Mouse (Mus musculus): Measurements from ENCODE around the gene Hoxa1. TPM values are rescaled to one million over a fixed set of nuclear protein-coding genes. Genes with fewer than 3 reads are reported as not detected.

Hoxa1 gene
- total and polyA plus RNA-seq, 3 experiments: 1.9 to 3.7 (median 3.2) TPM

GRCm38 (mm10) chr6:52207684-52207976, 49.5 kb upstream of the Hoxa1 start:
- TF ChIP-seq ZNF384 (IDR thresholded peaks at IDR 0.05; ENCODE audit: low read depth, low read length): no peak
- TF ChIP-seq SMC3 (IDR thresholded peaks at IDR 0.05; ENCODE audit: low read depth, low read length): no peak
- no peak for TF ChIP-seq MAX (IDR thresholded peaks at IDR 0.05; ENCODE audit: low read length)
- TF ChIP-seq SIN3A (IDR thresholded peaks at IDR 0.05; ENCODE audit: low read length): no peak
- TF ChIP-seq EP300 (IDR thresholded peaks at IDR 0.05; ENCODE audit: low read length): no peak
- TF ChIP-seq BHLHE40 (IDR thresholded peaks at IDR 0.05; ENCODE audit: low read depth, low read length): no peak
- no peak for TF ChIP-seq POLR2AphosphoS2 (IDR thresholded peaks at IDR 0.05; ENCODE audit: low read depth, low read length)
- no peak for TF ChIP-seq ZKSCAN1 (IDR thresholded peaks at IDR 0.05; ENCODE audit: borderline replicate concordance, low read depth, low read length)
- TF ChIP-seq CHD1 (IDR thresholded peaks at IDR 0.05; ENCODE audit: low read depth, low read length): no peak
- no peak for TF ChIP-seq MEF2A (IDR thresholded peaks at IDR 0.05; ENCODE audit: borderline replicate concordance, low read depth, low read length)
- TF ChIP-seq HCFC1 (IDR thresholded peaks at IDR 0.05; ENCODE audit: low read depth, low read length): no peak
- no peak for TF ChIP-seq GABPA (IDR thresholded peaks at IDR 0.05; ENCODE audit: insufficient replicate concordance, low read depth, low read length)
- no peak for TF ChIP-seq MAFK (IDR thresholded peaks at IDR 0.05; ENCODE audit: insufficient replicate concordance, low read length)
- no peak for TF ChIP-seq USF1 (IDR thresholded peaks at IDR 0.05; ENCODE audit: low read depth, low read length)
- no peak for TF ChIP-seq NRF1 (IDR thresholded peaks at IDR 0.05; ENCODE audit: low read depth, low read length)
- TF ChIP-seq POLR2A (IDR thresholded peaks at IDR 0.05; ENCODE audit: low read depth, low read length): no peak
- Histone ChIP-seq H3K4me3 (replicated peaks in 1 of 3; ENCODE audit: low read depth in 2 of 3, low read length in 2 of 3, poor library complexity in 1 of 3) (no peak overlapping the region), H3K4me1 (ENCODE audit: control insufficient read depth in 1 of 2, insufficient read depth in 2 of 2) (peaks cover 2 to 15% of the 10 kb centered on the region in 2 experiments; a peak in 2 of 4 replicates), H3K9me3 (replicated peaks; ENCODE audit: low read length) (peaks cover 54% of the 10 kb centered on the region), H3K27me3 (replicated peaks) (peaks cover 2% of the 10 kb centered on the region), H3K9ac (ENCODE audit: insufficient read depth, low read depth) (no peak overlapping the region), H3K36me3 (replicated peaks in 1 of 2; ENCODE audit: control insufficient read depth in 1 of 2, insufficient read depth in 1 of 2, low read length in 1 of 2) (peaks cover 23 to 48% of the 10 kb centered on the region in 2 experiments), H3K79me2 (replicated peaks; ENCODE audit: control insufficient read depth, extremely low read depth, insufficient read depth, poor library complexity, severe bottlenecking) (no peaks in the 10 kb centered on the region), H3K27ac (ENCODE audit: insufficient read depth, low read depth) (no peak overlapping the region), H3K4me2 (ENCODE audit: insufficient read depth, low read depth, poor library complexity, severe bottlenecking) (no peak overlapping the region)
- dilution Hi-C loops (cut with MboI; ENCODE audit: extremely low pct_ligation_motif_present, extremely low pct_unique_long_range_greater_than_20kb, low sequenced_read_pairs): no loop called here
- no peak for DNase-seq (ENCODE audit: extremely low read depth)
- in situ Hi-C loops (cut with MboI; ENCODE audit: low pct_ligation_motif_present, low pct_unique_long_range_greater_than_20kb, low sequenced_read_pairs): loop anchor here (25.0 kb wide), 1 partner anchor 195 kb away; the partner anchor contains the start of gene Skap2

GRCm38 (mm10) chr6:52206882-52207683, 49.0 kb upstream of the Hoxa1 start:
- Histone ChIP-seq H3K27ac (ENCODE audit: insufficient read depth, low read depth) (no peak overlapping the region), H3K9ac (ENCODE audit: insufficient read depth, low read depth) (no peak overlapping the region), H3K79me2 (replicated peaks; ENCODE audit: control insufficient read depth, extremely low read depth, insufficient read depth, poor library complexity, severe bottlenecking) (no peaks in the 10 kb centered on the region), H3K36me3 (replicated peaks in 1 of 2; ENCODE audit: control insufficient read depth in 1 of 2, insufficient read depth in 1 of 2, low read length in 1 of 2) (peaks cover 23 to 51% of the 10 kb centered on the region in 2 experiments), H3K9me3 (replicated peaks; ENCODE audit: low read length) (peaks cover 54% of the 10 kb centered on the region), H3K4me2 (ENCODE audit: insufficient read depth, low read depth, poor library complexity, severe bottlenecking) (no peak overlapping the region), H3K27me3 (replicated peaks) (peaks cover 2% of the 10 kb centered on the region), H3K4me3 (replicated peaks in 1 of 3; ENCODE audit: low read depth in 2 of 3, low read length in 2 of 3, poor library complexity in 1 of 3) (no peak overlapping the region), H3K4me1 (ENCODE audit: control insufficient read depth in 1 of 2, insufficient read depth in 2 of 2) (peaks cover 2 to 10% of the 10 kb centered on the region in 2 experiments; a peak in 2 of 4 replicates)
- DNase-seq (ENCODE audit: extremely low read depth): no peak
- TF ChIP-seq SMC3 (IDR thresholded peaks at IDR 0.05; ENCODE audit: low read depth, low read length): no peak
- no peak for TF ChIP-seq ZMIZ1 (IDR thresholded peaks at IDR 0.05; ENCODE audit: low read depth, low read length)
- no peak for TF ChIP-seq ZNF384 (IDR thresholded peaks at IDR 0.05; ENCODE audit: low read depth, low read length)
- no peak for TF ChIP-seq ELF1 (IDR thresholded peaks at IDR 0.05; ENCODE audit: low read depth, low read length)
- no peak for TF ChIP-seq TCF12 (IDR thresholded peaks at IDR 0.05; ENCODE audit: low read depth, low read length)
- no peak for TF ChIP-seq UBTF (IDR thresholded peaks at IDR 0.05; ENCODE audit: low read depth, low read length)
- in situ Hi-C loops (cut with MboI; ENCODE audit: low pct_ligation_motif_present, low pct_unique_long_range_greater_than_20kb, low sequenced_read_pairs): loop anchor here (25.0 kb wide), 1 partner anchor 195 kb away; the partner anchor contains the start of gene Skap2
- dilution Hi-C loops (cut with MboI; ENCODE audit: extremely low pct_ligation_motif_present, extremely low pct_unique_long_range_greater_than_20kb, low sequenced_read_pairs): no loop called here
